Mouse (Mus musculus): ENCODE data around the gene Slc24a1.
"Not testable (repeated sequence)": the region's sequence is repeated elsewhere in the genome, so short reads cannot be mapped to it uniquely, and the experiment has no call there.

Gene Slc24a1

GRCm38 (mm10) chr9:64951161-64951657, at the start of gene Slc24a1:
Gene Slc24a1 (minus strand): TSS chr9:64951607.
- no peak for DNase-seq (ENCODE audit: low spot score)

- DNase-seq (ENCODE audit: low spot score): not testable (repeated sequence)
Observed at GRCm38 (mm10) chr9:64995464-64995863, 44.1 kb upstream of the Slc24a1 start.

GRCm38 (mm10) chr9:64990291-64990690, 38.9 kb upstream of the Slc24a1 start:
- DNase-seq (ENCODE audit: low spot score): no peak

GRCm38 (mm10) chr9:64988443-64988842, 37.0 kb upstream of the Slc24a1 start:
- no peak for DNase-seq (ENCODE audit: low spot score)

GRCm38 (mm10) chr9:64987651-64988050, 36.2 kb upstream of the Slc24a1 start:
- DNase-seq (ENCODE audit: low spot score): no peak

GRCm38 (mm10) chr9:64985807-64986206, 34.4 kb upstream of the Slc24a1 start:
- DNase-seq (ENCODE audit: low spot score): no peak

- DNase-seq (ENCODE audit: low spot score): no peak
Observed at GRCm38 (mm10) chr9:64985037-64985794, 33.8 kb upstream of the Slc24a1 start.

- no peak for DNase-seq (ENCODE audit: low spot score)
Observed at GRCm38 (mm10) chr9:64981904-64982303, 30.5 kb upstream of the Slc24a1 start.

- DNase-seq (ENCODE audit: low spot score): no peak
Observed at GRCm38 (mm10) chr9:64980548-64980947, 29.1 kb upstream of the Slc24a1 start.

- DNase-seq (ENCODE audit: low spot score): no peak
Observed at GRCm38 (mm10) chr9:64960978-64961320, 9.5 kb upstream of the Slc24a1 start.

GRCm38 (mm10) chr9:64960117-64960977, 8.9 kb upstream of the Slc24a1 start, which contains the start of gene Ints14:
Gene Ints14 (plus strand): TSS chr9:64960905.
- peak; percentile 86 for DNase-seq (ENCODE audit: low spot score)

GRCm38 (mm10) chr9:64957276-64957675, 5.9 kb upstream of the Slc24a1 start:
- no peak for DNase-seq (ENCODE audit: low spot score)

- no peak for DNase-seq (ENCODE audit: low spot score)
Observed at GRCm38 (mm10) chr9:64956337-64956736, 4.9 kb upstream of the Slc24a1 start.

- no peak for DNase-seq (ENCODE audit: low spot score)
Observed at GRCm38 (mm10) chr9:64953190-64953589, 1.8 kb upstream of the Slc24a1 start.

- no peak for DNase-seq (ENCODE audit: low spot score)
Observed at GRCm38 (mm10) chr9:64952055-64952454, 648 bp upstream of the Slc24a1 start.

- DNase-seq (ENCODE audit: low spot score): no peak
Observed at GRCm38 (mm10) chr9:64947483-64948095, 3.8 kb downstream of the Slc24a1 start.

GRCm38 (mm10) chr9:64943997-64944396, 7.4 kb downstream of the Slc24a1 start:
- no peak for DNase-seq (ENCODE audit: low spot score)

GRCm38 (mm10) chr9:64941650-64942049, 9.8 kb downstream of the Slc24a1 start:
- no peak for DNase-seq (ENCODE audit: low spot score)

- no peak for DNase-seq (ENCODE audit: low spot score)
Observed at GRCm38 (mm10) chr9:64940731-64941346, 10.6 kb downstream of the Slc24a1 start.

GRCm38 (mm10) chr9:64939790-64940189, 11.6 kb downstream of the Slc24a1 start:
- DNase-seq (ENCODE audit: low spot score): no peak

- DNase-seq (ENCODE audit: low spot score): no peak
Observed at GRCm38 (mm10) chr9:64939281-64939680, 12.1 kb downstream of the Slc24a1 start.

GRCm38 (mm10) chr9:64938535-64938934, 12.9 kb downstream of the Slc24a1 start:
- DNase-seq (ENCODE audit: low spot score): no peak

Data from ovary, adult 18-20 months (tissue).